Mouse (Mus musculus) lung, adult 2 months (tissue): ENCODE data around the gene Bbip1.

Experiments
- CTCF ChIP-seq: fragments of 200-500 bp; IDR thresholded peaks from 2 replicates; pipeline ENCODE4 v1.5.1; 2011; ENCODE audit warnings: mild to moderate bottlenecking, low read length, control low read depth; ENCODE audit not compliant: insufficient read depth
- POLR2A ChIP-seq: fragments of 200-500 bp; IDR thresholded peaks from 2 replicates; pipeline ENCODE4 v1.6.1; 2011; ENCODE audit warnings: low read depth, mild to moderate bottlenecking, control low read depth, low read length, borderline replicate concordance; ENCODE audit errors: extremely low read depth

- TF ChIP-seq CTCF, result no peak
- TF ChIP-seq POLR2A, result no peak
Observed at GRCm38 (mm10) chr19:53982041-53982440, 37.6 kb upstream of the Bbip1 start.
